Mouse (Mus musculus): ENCODE measurements at regions not wholly inside any gene's neighbourhood (a gene's known extent, or its start where the extent isn't known, plus 50 kb on each side); places are given as distances from the start of the nearest gene placed in this dataset.

DNA sequence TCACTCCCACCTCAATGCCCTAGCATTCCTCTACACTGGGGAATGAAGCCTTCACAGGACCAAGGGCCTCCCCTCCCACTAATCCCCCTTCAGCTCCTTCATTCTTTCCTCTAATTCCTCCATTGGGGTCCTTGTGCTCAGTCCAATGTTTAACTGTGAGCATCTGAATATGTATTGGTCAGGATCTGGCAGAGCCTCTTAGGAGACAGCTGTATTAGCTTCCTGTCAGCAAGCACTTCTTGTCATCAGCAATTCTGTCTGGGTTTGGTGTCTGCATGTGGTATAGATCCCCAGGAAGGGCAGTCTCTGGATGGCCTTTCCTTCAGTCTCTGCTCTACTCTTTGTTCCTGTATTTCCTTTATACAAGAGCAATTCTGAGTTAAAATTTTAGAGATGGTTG lies 426.8 kb upstream of the 2610001J05Rik start:
- Histone ChIP-seq H3K9me3 (ENCODE audit: control insufficient read depth, low read length) (no peaks in the 10 kb centered on the region), H3K4me1 (ENCODE audit: control insufficient read depth in 2 of 2, insufficient read depth in 2 of 2, low read length in 2 of 2) (peaks cover 0 to 8% of the 10 kb centered on the region in 2 experiments; a peak in 1 of 4 replicates), H3K36me3 (ENCODE audit: control insufficient read depth, insufficient read depth, low read length) (no peaks in the 10 kb centered on the region), H3K4me2 (ENCODE audit: low read length) (no peak overlapping the region), H3K27ac (replicated peaks in 1 of 2; ENCODE audit: control insufficient read depth in 1 of 2, insufficient read depth in 1 of 2, low read depth in 2 of 2, low read length in 2 of 2) (peak overlapping the region in 1 of 2 experiments; percentile 4; a peak in 2 of 4 replicates), H3K27me3 (ENCODE audit: control insufficient read depth, insufficient read depth, low read length) (no peaks in the 10 kb centered on the region), H3K4me3 (ENCODE audit: control insufficient read depth in 1 of 2, insufficient read depth in 1 of 2, low read depth in 1 of 2, low read length in 2 of 2) (no peak overlapping the region), H3K9ac (ENCODE audit: low read length) (no peak overlapping the region)
- no peak for ATAC-seq (ENCODE audit: insufficient number of reproducible peaks, insufficient read depth, low FRiP score, low read depth)

DNA sequence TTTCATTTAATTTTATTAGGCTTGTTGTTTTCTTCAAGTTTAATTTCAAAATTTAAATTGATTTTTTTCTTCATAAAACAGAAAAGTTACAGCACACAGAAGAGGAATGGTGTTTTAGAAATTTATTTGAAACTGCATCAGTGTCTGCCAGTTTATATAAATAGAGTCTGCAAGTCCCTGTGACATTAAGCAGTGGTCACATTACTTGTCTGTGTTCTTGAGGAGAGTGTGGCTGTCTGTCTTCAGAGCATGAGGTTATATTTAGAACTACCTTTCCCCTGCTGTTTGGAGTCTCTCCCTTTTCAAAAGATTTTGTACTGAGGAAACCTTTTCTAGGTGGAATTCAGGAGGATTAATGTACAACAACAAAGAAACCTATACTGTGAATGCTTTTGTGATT lies 426.1 kb upstream of the 2610001J05Rik start:
- Histone ChIP-seq H3K4me1 (ENCODE audit: control insufficient read depth in 2 of 2, insufficient read depth in 2 of 2, low read length in 2 of 2) (peaks cover 0 to 8% of the 10 kb centered on the region in 2 experiments; a peak in 1 of 4 replicates), H3K36me3 (ENCODE audit: control insufficient read depth, insufficient read depth, low read length) (no peaks in the 10 kb centered on the region)

DNA sequence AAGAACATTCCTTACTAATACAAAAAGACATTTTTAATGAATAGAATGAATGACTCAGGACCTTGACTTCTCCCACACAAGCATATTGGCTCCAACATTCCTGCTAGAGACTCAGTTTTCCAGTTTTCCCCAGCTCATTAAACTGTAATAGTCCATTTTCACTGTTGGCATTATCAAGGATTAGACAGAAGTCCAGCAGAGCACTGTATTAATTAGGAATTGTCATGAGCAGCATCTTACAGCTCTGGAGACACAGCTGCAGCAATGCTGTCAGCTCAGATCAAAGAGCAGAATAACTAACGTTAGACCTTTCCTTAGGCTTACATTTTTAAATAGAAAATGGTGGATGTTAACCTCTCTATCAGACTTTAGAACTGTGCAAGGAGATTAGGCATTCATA lies 419.5 kb upstream of the 2610001J05Rik start:
- H3K9ac ChIP-seq (ENCODE audit: low read length) = no peak overlapping the region
- 57% methylated on average over 1 of the region's 1 CpGs for WGBS
- H3K4me2 ChIP-seq (ENCODE audit: low read length) = no peak overlapping the region
- ATAC-seq (ENCODE audit: insufficient number of reproducible peaks, insufficient read depth, low FRiP score, low read depth) = no peak
- no peaks in the 10 kb centered on the region for H3K27me3 ChIP-seq (ENCODE audit: control insufficient read depth, insufficient read depth, low read length)
- no peaks in the 10 kb centered on the region for H3K36me3 ChIP-seq (ENCODE audit: control insufficient read depth, insufficient read depth, low read length)
- H3K4me3 ChIP-seq (ENCODE audit: control insufficient read depth in 1 of 2, insufficient read depth in 1 of 2, low read depth in 1 of 2, low read length in 2 of 2) = no peak overlapping the region
- H3K4me1 ChIP-seq (ENCODE audit: control insufficient read depth in 2 of 2, insufficient read depth in 2 of 2, low read length in 2 of 2) = no peaks in the 10 kb centered on the region
- no peaks in the 10 kb centered on the region for H3K9me3 ChIP-seq (ENCODE audit: control insufficient read depth, low read length)
- H3K27ac ChIP-seq (replicated peaks in 1 of 2; ENCODE audit: control insufficient read depth in 1 of 2, insufficient read depth in 1 of 2, low read depth in 2 of 2, low read length in 2 of 2) = no peak overlapping the region

More for the DNA sequence above, 426.1 kb upstream of the 2610001J05Rik start:
- no peak overlapping the region for H3K4me2 ChIP-seq (ENCODE audit: low read length)
- H3K27me3 ChIP-seq (ENCODE audit: control insufficient read depth, insufficient read depth, low read length) = no peaks in the 10 kb centered on the region
- no peaks in the 10 kb centered on the region for H3K9me3 ChIP-seq (ENCODE audit: control insufficient read depth, low read length)
- H3K27ac ChIP-seq (replicated peaks in 1 of 2; ENCODE audit: control insufficient read depth in 1 of 2, insufficient read depth in 1 of 2, low read depth in 2 of 2, low read length in 2 of 2) = no peak overlapping the region
- H3K4me3 ChIP-seq (ENCODE audit: control insufficient read depth in 1 of 2, insufficient read depth in 1 of 2, low read depth in 1 of 2, low read length in 2 of 2) = no peak overlapping the region
- ATAC-seq (ENCODE audit: insufficient number of reproducible peaks, insufficient read depth, low FRiP score, low read depth) = no peak
- no peak overlapping the region for H3K9ac ChIP-seq (ENCODE audit: low read length)

DNA sequence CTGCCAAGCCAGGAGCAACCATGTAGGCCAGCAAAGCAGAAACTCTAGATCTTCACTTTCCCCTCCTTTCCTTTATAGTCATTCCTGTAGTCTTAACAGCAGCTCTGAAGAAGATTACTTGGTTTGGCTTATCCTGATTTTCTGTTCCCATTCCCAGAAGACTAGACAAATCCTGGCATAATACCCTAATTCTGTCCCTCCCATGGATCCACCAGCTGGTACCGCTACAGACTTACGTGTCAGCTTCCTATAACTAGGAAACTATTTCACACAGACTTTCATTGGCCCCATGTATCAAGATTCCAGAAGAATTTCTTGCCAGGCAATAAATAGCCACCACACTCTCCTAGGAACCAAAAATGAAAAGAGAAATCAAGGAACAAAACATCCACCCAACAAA lies 410.2 kb upstream of the 2610001J05Rik start:
- Histone ChIP-seq H3K9ac (ENCODE audit: low read length) (no peak overlapping the region), H3K4me2 (ENCODE audit: low read length) (no peak overlapping the region), H3K4me1 (ENCODE audit: control insufficient read depth in 2 of 2, insufficient read depth in 2 of 2, low read length in 2 of 2) (no peaks in the 10 kb centered on the region), H3K27me3 (ENCODE audit: control insufficient read depth, insufficient read depth, low read length) (no peaks in the 10 kb centered on the region), H3K27ac (replicated peaks in 1 of 2; ENCODE audit: control insufficient read depth in 1 of 2, insufficient read depth in 1 of 2, low read depth in 2 of 2, low read length in 2 of 2) (no peak overlapping the region), H3K9me3 (ENCODE audit: control insufficient read depth, low read length) (no peaks in the 10 kb centered on the region), H3K36me3 (ENCODE audit: control insufficient read depth, insufficient read depth, low read length) (no peaks in the 10 kb centered on the region), H3K4me3 (ENCODE audit: control insufficient read depth in 1 of 2, insufficient read depth in 1 of 2, low read depth in 1 of 2, low read length in 2 of 2) (no peak overlapping the region)
- no peak for ATAC-seq (ENCODE audit: insufficient number of reproducible peaks, insufficient read depth, low FRiP score, low read depth)
- WGBS = 82% methylated on average over 2 of the region's 2 CpGs

DNA sequence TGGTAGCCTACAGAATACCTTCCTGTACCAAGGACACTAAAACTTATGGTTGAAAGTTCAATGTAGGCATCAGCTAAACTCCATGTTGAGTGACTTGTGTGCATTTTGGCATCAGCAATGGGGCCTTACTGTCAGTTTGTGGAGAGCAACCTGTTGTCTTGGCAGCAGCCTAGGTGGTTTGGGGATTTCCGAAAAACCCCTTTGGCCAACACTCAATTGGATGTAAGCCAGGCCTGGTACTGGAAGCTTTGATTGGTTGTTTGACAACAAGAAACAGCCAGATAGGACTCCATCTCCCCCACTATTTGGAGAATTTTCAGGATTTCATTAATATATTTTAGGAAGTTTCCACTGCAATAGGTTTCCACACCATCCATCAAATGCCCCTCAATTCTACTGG lies 390.6 kb upstream of the 2610001J05Rik start:
- H3K4me3 ChIP-seq (ENCODE audit: control insufficient read depth in 1 of 2, insufficient read depth in 1 of 2, low read depth in 1 of 2, low read length in 2 of 2) = no peak overlapping the region
- H3K27me3 ChIP-seq (ENCODE audit: control insufficient read depth, insufficient read depth, low read length) = no peaks in the 10 kb centered on the region
- no peaks in the 10 kb centered on the region for H3K36me3 ChIP-seq (ENCODE audit: control insufficient read depth, insufficient read depth, low read length)
- H3K9me3 ChIP-seq (ENCODE audit: control insufficient read depth, low read length) = no peaks in the 10 kb centered on the region
- H3K9ac ChIP-seq (ENCODE audit: low read length) = no peak overlapping the region
- H3K4me2 ChIP-seq (ENCODE audit: low read length) = no peak overlapping the region
- no peak overlapping the region for H3K27ac ChIP-seq (replicated peaks in 1 of 2; ENCODE audit: control insufficient read depth in 1 of 2, insufficient read depth in 1 of 2, low read depth in 2 of 2, low read length in 2 of 2)
- no peak for ATAC-seq (ENCODE audit: insufficient number of reproducible peaks, insufficient read depth, low FRiP score, low read depth)
- no peaks in the 10 kb centered on the region for H3K4me1 ChIP-seq (ENCODE audit: control insufficient read depth in 2 of 2, insufficient read depth in 2 of 2, low read length in 2 of 2)
- 86% methylated on average over 1 of the region's 1 CpGs for WGBS

DNA sequence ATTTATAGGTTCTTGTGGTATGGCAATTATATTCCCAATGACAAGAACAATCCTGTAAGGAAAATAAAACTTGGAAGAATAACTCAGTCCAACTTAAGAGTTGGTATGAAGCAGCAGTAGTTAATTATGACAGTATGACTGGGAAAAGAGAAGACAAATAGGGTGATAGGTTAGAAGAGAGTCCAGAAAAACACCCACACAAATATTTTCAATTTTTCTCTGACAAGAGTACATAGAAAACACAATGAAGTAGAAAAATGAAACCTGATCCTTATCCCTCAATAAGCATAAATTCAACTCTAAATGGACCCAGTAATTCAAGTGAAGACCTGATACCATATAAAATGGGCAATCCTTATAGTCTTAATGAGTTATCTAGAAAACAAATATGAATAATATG lies 369.0 kb upstream of the 2610001J05Rik start:
- Histone ChIP-seq H3K4me1 (ENCODE audit: control insufficient read depth in 2 of 2, insufficient read depth in 2 of 2, low read length in 2 of 2) (no peaks in the 10 kb centered on the region), H3K9me3 (ENCODE audit: control insufficient read depth, low read length) (no peaks in the 10 kb centered on the region), H3K4me3 (ENCODE audit: control insufficient read depth in 1 of 2, insufficient read depth in 1 of 2, low read depth in 1 of 2, low read length in 2 of 2) (no peak overlapping the region), H3K36me3 (ENCODE audit: control insufficient read depth, insufficient read depth, low read length) (no peaks in the 10 kb centered on the region), H3K27ac (replicated peaks in 1 of 2; ENCODE audit: control insufficient read depth in 1 of 2, insufficient read depth in 1 of 2, low read depth in 2 of 2, low read length in 2 of 2) (no peak overlapping the region), H3K27me3 (ENCODE audit: control insufficient read depth, insufficient read depth, low read length) (no peaks in the 10 kb centered on the region), H3K4me2 (ENCODE audit: low read length) (no peak overlapping the region), H3K9ac (ENCODE audit: low read length) (no peak overlapping the region)
- ATAC-seq (ENCODE audit: insufficient number of reproducible peaks, insufficient read depth, low FRiP score, low read depth) = no peak

DNA sequence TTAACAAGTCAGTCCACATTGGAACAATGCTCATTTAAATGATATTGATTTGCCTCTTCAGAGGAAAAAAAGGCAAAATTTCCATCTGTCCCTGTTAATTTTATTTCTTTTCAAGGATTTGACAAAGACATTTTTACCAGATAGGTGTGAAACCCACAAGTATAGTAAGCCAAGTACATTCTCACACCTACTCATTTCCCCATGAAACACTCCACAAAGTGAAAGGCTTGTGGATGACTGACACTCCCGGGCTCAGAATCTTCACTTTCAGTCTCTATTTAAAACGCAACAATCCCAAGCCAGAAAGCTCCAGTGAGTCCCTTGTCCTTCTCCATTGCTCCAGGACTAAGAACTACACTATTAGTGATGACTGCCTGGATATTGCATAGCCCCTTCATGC lies 367.8 kb upstream of the 2610001J05Rik start:
- Histone ChIP-seq H3K9ac (ENCODE audit: low read length) (no peak overlapping the region), H3K36me3 (ENCODE audit: control insufficient read depth, insufficient read depth, low read length) (no peaks in the 10 kb centered on the region), H3K4me1 (ENCODE audit: control insufficient read depth in 2 of 2, insufficient read depth in 2 of 2, low read length in 2 of 2) (no peaks in the 10 kb centered on the region), H3K27ac (replicated peaks in 1 of 2; ENCODE audit: control insufficient read depth in 1 of 2, insufficient read depth in 1 of 2, low read depth in 2 of 2, low read length in 2 of 2) (no peak overlapping the region), H3K4me3 (ENCODE audit: control insufficient read depth in 1 of 2, insufficient read depth in 1 of 2, low read depth in 1 of 2, low read length in 2 of 2) (no peak overlapping the region), H3K27me3 (ENCODE audit: control insufficient read depth, insufficient read depth, low read length) (no peaks in the 10 kb centered on the region), H3K4me2 (ENCODE audit: low read length) (no peak overlapping the region), H3K9me3 (ENCODE audit: control insufficient read depth, low read length) (no peaks in the 10 kb centered on the region)
- WGBS = 50% methylated on average over 2 of the region's 2 CpGs
- no peak for ATAC-seq (ENCODE audit: insufficient number of reproducible peaks, insufficient read depth, low FRiP score, low read depth)

DNA sequence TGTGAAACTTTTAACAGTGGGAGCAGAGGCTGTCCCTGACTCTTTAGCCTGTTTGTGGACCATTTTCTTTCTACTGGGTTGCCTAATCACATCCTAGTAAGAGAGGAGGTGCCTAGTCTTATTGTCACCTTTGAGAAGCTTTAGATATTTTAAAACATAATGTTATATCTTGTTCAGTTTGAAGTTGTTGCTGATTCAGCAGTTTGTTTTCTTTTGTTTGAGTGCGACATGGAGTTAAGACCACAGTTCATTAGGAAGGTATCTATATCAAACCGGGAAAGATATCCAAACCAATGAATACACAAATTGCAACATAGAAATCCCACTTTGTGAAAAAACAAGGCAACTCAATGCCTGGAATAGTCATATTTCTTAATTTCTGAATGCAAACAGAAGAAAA lies 359.5 kb upstream of the 2610001J05Rik start:
- H3K4me1 ChIP-seq (ENCODE audit: control insufficient read depth in 2 of 2, insufficient read depth in 2 of 2, low read length in 2 of 2) = no peaks in the 10 kb centered on the region
- H3K9ac ChIP-seq (ENCODE audit: low read length) = no peak overlapping the region
- 84% methylated on average over 2 of the region's 2 CpGs for WGBS

More for the DNA sequence above, 359.5 kb upstream of the 2610001J05Rik start:
- Histone ChIP-seq H3K4me3 (ENCODE audit: control insufficient read depth in 1 of 2, insufficient read depth in 1 of 2, low read depth in 1 of 2, low read length in 2 of 2) (no peak overlapping the region), H3K9me3 (ENCODE audit: control insufficient read depth, low read length) (no peaks in the 10 kb centered on the region), H3K4me2 (ENCODE audit: low read length) (no peak overlapping the region), H3K27ac (replicated peaks in 1 of 2; ENCODE audit: control insufficient read depth in 1 of 2, insufficient read depth in 1 of 2, low read depth in 2 of 2, low read length in 2 of 2) (no peak overlapping the region), H3K27me3 (ENCODE audit: control insufficient read depth, insufficient read depth, low read length) (no peaks in the 10 kb centered on the region), H3K36me3 (ENCODE audit: control insufficient read depth, insufficient read depth, low read length) (no peaks in the 10 kb centered on the region)
- no peak for ATAC-seq (ENCODE audit: insufficient number of reproducible peaks, insufficient read depth, low FRiP score, low read depth)

Measured in heart, embryonic 14.5 days (tissue).